Mouse (Mus musculus) kidney, postnatal 36 days (tissue): ENCODE data around the gene Klhl40.
A peak's percentile ranks its signal among the peaks of the same experiment; 100 is the strongest.

Source experiments
- DNase-seq, 2 experiments: peaks; one replicate each; pipeline ENCODE4 v3.0.0; 2021 to 2022; ENCODE audit warnings: mixed read lengths in 2 of 2

Gene Klhl40

GRCm38 (mm10) chr9:121777484-121778065 is at the start of gene Klhl40:
TSS of gene Klhl40 (plus strand) at chr9:121777607.
- no peak for DNase-seq

GRCm38 (mm10) chr9:121740490-121740889 is 36.9 kb upstream of the Klhl40 start:
- DNase-seq = no peak

GRCm38 (mm10) chr9:121741168-121741567 is 36.2 kb upstream of the Klhl40 start:
- no peak for DNase-seq

GRCm38 (mm10) chr9:121744051-121744450 is 33.4 kb upstream of the Klhl40 start:
- DNase-seq = no peak

- no peak for DNase-seq
Measured at GRCm38 (mm10) chr9:121752774-121753173, 24.6 kb upstream of the Klhl40 start.

GRCm38 (mm10) chr9:121754624-121755023 is 22.8 kb upstream of the Klhl40 start:
- no peak for DNase-seq

- no peak for DNase-seq
Measured at GRCm38 (mm10) chr9:121756785-121757184, 20.6 kb upstream of the Klhl40 start.

- no peak for DNase-seq
Measured at GRCm38 (mm10) chr9:121757432-121757831, 20.0 kb upstream of the Klhl40 start.

- peak in 1 of 2 experiments; percentile 42 for DNase-seq
Measured at GRCm38 (mm10) chr9:121757835-121758814, 19.3 kb upstream of the Klhl40 start.

- DNase-seq = peak; percentile 45 to 77
Measured at GRCm38 (mm10) chr9:121759091-121760081, 18.0 kb upstream of the Klhl40 start, which contains the start of gene Zfp651. TSS of gene Zfp651 (plus strand) at chr9:121759330.

GRCm38 (mm10) chr9:121760271-121761090 is 16.9 kb upstream of the Klhl40 start:
- DNase-seq = peak; percentile 72 to 77

GRCm38 (mm10) chr9:121761091-121761665 is 16.2 kb upstream of the Klhl40 start:
- DNase-seq = no peak

GRCm38 (mm10) chr9:121761787-121762186 is 15.6 kb upstream of the Klhl40 start:
- no peak for DNase-seq

- no peak for DNase-seq
Measured at GRCm38 (mm10) chr9:121762248-121762647, 15.2 kb upstream of the Klhl40 start.

GRCm38 (mm10) chr9:121762761-121763160 is 14.6 kb upstream of the Klhl40 start:
- DNase-seq = no peak

GRCm38 (mm10) chr9:121763716-121764115 is 13.7 kb upstream of the Klhl40 start:
- DNase-seq = peak in 1 of 2 experiments; percentile 33

- no peak for DNase-seq
Measured at GRCm38 (mm10) chr9:121765166-121765855, 12.1 kb upstream of the Klhl40 start.

GRCm38 (mm10) chr9:121772412-121772811 is 5.0 kb upstream of the Klhl40 start:
- no peak for DNase-seq

GRCm38 (mm10) chr9:121775951-121776350 is 1.5 kb upstream of the Klhl40 start:
- DNase-seq = no peak

GRCm38 (mm10) chr9:121776511-121776910 is 896 bp upstream of the Klhl40 start:
- DNase-seq = no peak
